Mouse (Mus musculus) kidney, adult 2 months (tissue): ENCODE measurements around the gene Cnppd1. TPM values are rescaled to one million over a fixed set of nuclear protein-coding genes. Genes with fewer than 3 reads are reported as not detected.

Experiments used
- DNase-seq: peaks from one replicate; pipeline ENCODE4 v3.0.0; 2021
- H3K27ac ChIP-seq: fragments of 200-500 bp; 2 replicates; pipeline ENCODE4 v1.5.1; 2012; ENCODE audit warnings: low read depth, low read length, control low read depth, inconsistent platforms; ENCODE audit not compliant: insufficient read depth
- H3K27me3 ChIP-seq: fragments of 200-500 bp; replicated peaks from 2 replicates; pipeline ENCODE4 v1.6.1; 2012; ENCODE audit warnings: mild to moderate bottlenecking, moderate library complexity, low read length, inconsistent platforms; ENCODE audit not compliant: control insufficient read depth, insufficient read depth
- H3K36me3 ChIP-seq: fragments of 200-500 bp; 2 replicates; pipeline ENCODE4 v1.6.1; 2012; ENCODE audit warnings: mild to moderate bottlenecking, moderate library complexity, low read length, inconsistent platforms; ENCODE audit not compliant: control insufficient read depth, insufficient read depth
- H3K4me1 ChIP-seq: fragments of 200-500 bp; 2 replicates; pipeline ENCODE4 v1.6.1; 2011; ENCODE audit warnings: low read length; ENCODE audit not compliant: control insufficient read depth, insufficient read depth
- H3K4me3 ChIP-seq: fragments of 200-500 bp; 2 replicates; pipeline ENCODE4 v1.5.1; 2011; ENCODE audit warnings: mild to moderate bottlenecking, low read depth, low read length, control low read depth; ENCODE audit not compliant: insufficient read depth
- CTCF ChIP-seq: fragments of 200-500 bp; conservative IDR thresholded peaks from 2 replicates; pipeline ENCODE4 v1.5.1; 2011; ENCODE audit warnings: low read depth, mild to moderate bottlenecking, control low read depth, low read length, moderate library complexity, mixed read lengths; ENCODE audit not compliant: insufficient read depth, insufficient read length
- POLR2A ChIP-seq: fragments of 200-500 bp; IDR thresholded peaks from one replicate; pipeline ENCODE4 v1.6.1; 2011; ENCODE audit warnings: low read depth, low read length, control low read depth
- WGBS: fragments of 180-500 bp; shearing (Covaris S2); methylation state at CpG from one replicate; pipeline ENCODE4 v1.1.7; 2018; 5-methylcytosine and 5-hydroxymethylcytosine counted together
- polyA plus RNA-seq: library from polyadenylated mRNA; depleted of rRNA; stranded (reverse); fragments of >200 nt; gene quantifications from 2 replicates; pipeline ENCODE4 v1.2.3, GENCODE M21; 2012

Cnppd1 gene
- polyA plus RNA-seq, 1 experiment: 67.7 TPM

- Histone ChIP-seq H3K4me1 (peaks cover 8% of the 10 kb centered on the region; the same call in 1 of the 2 replicates), H3K27ac (peak within 1 kb of the TSS; percentile 65; the same call in 1 of the 2 replicates), H3K27me3 (no peaks in the 10 kb centered on the region), H3K36me3 (no peaks in the 10 kb centered on the region), H3K4me3 (peak within 1 kb of the TSS; percentile 62)
- peak; percentile 99 for DNase-seq
- WGBS: 2% methylated on average over 59 of the region's 59 CpGs
- TF ChIP-seq CTCF: no peak
- TF ChIP-seq POLR2A: peak; percentile 61
These were observed 26.3 kb upstream of the Cnppd1 start, which contains the start of gene Zfand2b for GRCm38 (mm10) chr1:75168472-75169464. Gene Zfand2b (plus strand): TSS chr1:75168646.

- Histone ChIP-seq H3K27me3 (no peaks in the 10 kb centered on the region), H3K4me3 (peak overlapping the region; percentile 43), H3K4me1 (peaks cover 8% of the 10 kb centered on the region; the same call in 1 of the 2 replicates), H3K27ac (peak overlapping the region; percentile 65; the same call in 1 of the 2 replicates), H3K36me3 (no peaks in the 10 kb centered on the region)
- TF ChIP-seq CTCF (no peak), POLR2A (no peak)
- WGBS: 10% methylated on average over 7 of the region's 7 CpGs
- DNase-seq: no peak
These were observed 25.6 kb upstream of the Cnppd1 start for GRCm38 (mm10) chr1:75168093-75168471.

DNA sequence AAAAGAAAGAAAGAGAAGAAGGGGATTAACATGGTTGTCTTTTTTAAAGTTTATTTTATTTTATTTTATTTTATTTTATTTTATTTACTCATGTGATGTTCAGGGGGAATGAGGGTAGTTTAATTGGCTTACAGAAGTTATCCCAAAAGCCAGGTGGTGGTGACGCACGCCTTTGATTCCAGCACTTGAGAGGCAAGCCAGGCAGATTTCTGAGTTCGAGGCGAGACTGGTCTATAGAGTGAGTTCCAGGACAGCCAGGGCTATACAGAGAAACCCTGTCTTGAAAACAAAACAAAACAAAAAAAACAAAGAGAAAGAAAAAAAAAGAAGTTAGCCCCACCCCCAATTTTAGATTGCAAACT, 17.7 kb upstream of the Cnppd1 start:
- Histone ChIP-seq H3K27me3 (no peaks in the 10 kb centered on the region), H3K27ac (no peak overlapping the region), H3K36me3 (no peaks in the 10 kb centered on the region), H3K4me1 (no peaks in the 10 kb centered on the region), H3K4me3 (no peak overlapping the region)
- DNase-seq: no peak
- TF ChIP-seq CTCF (no peak), POLR2A (no peak)
- WGBS: 91% methylated on average over 4 of the region's 4 CpGs

- no peaks in the 10 kb centered on the region for H3K27me3 ChIP-seq
- WGBS: 77% methylated on average over 5 of the region's 5 CpGs
- no peak overlapping the region for H3K27ac ChIP-seq
- no peak for DNase-seq
- no peak for TF ChIP-seq CTCF
- TF ChIP-seq POLR2A: no peak
- H3K4me3 ChIP-seq: no peak overlapping the region
- no peaks in the 10 kb centered on the region for H3K4me1 ChIP-seq
- H3K36me3 ChIP-seq: no peaks in the 10 kb centered on the region
These were observed 17.2 kb upstream of the Cnppd1 start for GRCm38 (mm10) chr1:75159540-75160255.

- Histone ChIP-seq H3K27ac (no peak overlapping the region), H3K4me1 (no peaks in the 10 kb centered on the region), H3K4me3 (no peak overlapping the region), H3K36me3 (no peaks in the 10 kb centered on the region), H3K27me3 (no peaks in the 10 kb centered on the region)
- TF ChIP-seq POLR2A: no peak
- TF ChIP-seq CTCF: no peak
- DNase-seq: no peak
These were observed 16.5 kb upstream of the Cnppd1 start for GRCm38 (mm10) chr1:75158990-75159389.

DNA sequence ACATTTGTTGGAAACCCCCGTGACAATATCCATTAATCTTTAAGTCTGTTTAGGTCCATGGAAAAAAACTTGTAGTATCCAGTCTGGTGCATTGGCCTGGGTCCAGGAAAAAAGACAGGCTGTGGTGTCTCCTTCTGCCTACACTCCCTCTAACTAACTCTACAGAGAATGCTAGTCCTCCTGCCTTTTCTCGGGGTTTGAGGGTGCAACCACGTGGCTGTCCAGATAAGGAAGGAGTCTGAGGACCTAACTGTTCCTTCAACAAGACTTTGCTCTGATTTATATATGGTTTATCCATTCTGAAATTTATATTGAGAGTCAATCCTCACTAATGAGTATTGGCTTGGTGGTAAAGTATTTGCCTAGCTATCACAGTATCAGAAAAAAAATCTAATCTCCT, 13.3 kb upstream of the Cnppd1 start:
- H3K4me1 ChIP-seq: no peaks in the 10 kb centered on the region
- no peak overlapping the region for H3K27ac ChIP-seq
- H3K36me3 ChIP-seq: no peaks in the 10 kb centered on the region
- H3K27me3 ChIP-seq: no peaks in the 10 kb centered on the region
- TF ChIP-seq CTCF: no peak
- no peak for TF ChIP-seq POLR2A
- 59% methylated on average over 3 of the region's 3 CpGs for WGBS
- DNase-seq: no peak
- no peak overlapping the region for H3K4me3 ChIP-seq

DNA sequence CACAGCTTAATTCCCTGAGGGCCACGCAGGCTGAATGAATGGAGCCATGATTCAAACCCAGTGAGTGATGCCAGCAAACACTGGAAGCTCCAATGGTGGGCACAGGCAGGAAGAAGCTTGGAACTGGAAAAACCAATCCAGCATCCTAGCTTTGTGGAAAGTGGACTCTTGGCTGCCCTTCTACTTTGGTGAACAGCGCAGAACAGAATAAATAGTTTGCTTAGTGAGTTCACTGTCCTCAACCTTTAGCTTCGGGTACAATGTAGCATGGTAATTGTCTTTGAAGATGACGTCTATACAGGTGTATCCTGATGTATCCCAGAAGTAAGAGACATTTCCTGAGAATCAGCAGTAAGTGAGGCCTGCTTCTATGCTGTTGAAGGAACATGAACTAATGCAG, 6.2 kb upstream of the Cnppd1 start:
- peak; percentile 62 for DNase-seq
- Histone ChIP-seq H3K4me1 (peaks cover 3% of the 10 kb centered on the region; the same call in 1 of the 2 replicates), H3K27ac (no peak overlapping the region)

More for the DNA sequence above, 6.2 kb upstream of the Cnppd1 start:
- TF ChIP-seq CTCF (no peak), POLR2A (no peak)
- H3K27me3 ChIP-seq: no peaks in the 10 kb centered on the region
- H3K4me3 ChIP-seq: no peak overlapping the region
- H3K36me3 ChIP-seq: peaks cover 2% of the 10 kb centered on the region; the same call in 1 of the 2 replicates
- 80% methylated on average over 4 of the region's 4 CpGs for WGBS
